Mouse (Mus musculus): ENCODE results near the gene Kif24. TPM values are rescaled to one million over a fixed set of nuclear protein-coding genes. Genes with fewer than 3 reads are reported as not detected.

The Kif24 gene
- total and polyA plus RNA-seq, 2 experiments from 2014 or later = 1.4 to 4.9 TPM

DNA sequence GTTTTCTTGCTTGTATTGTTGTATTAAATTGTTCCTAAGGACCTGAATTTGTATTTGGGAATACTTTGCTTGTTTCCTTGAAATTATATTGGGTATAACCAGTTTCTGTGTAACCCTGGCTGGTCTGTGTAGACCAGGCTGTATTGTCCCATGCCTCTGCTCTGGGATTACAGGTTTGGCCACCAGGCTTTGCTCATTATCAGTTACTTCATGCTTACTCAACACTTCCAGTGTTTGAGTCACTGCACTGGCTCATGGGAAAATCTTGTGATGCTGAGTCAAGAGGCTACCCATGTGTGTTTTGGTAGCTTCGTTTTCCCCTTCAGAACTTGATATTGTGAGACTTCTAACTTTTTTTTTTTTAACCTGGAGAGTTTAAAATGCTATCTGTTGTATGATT lies 111.4 kb downstream of the Kif24 start:
- Histone ChIP-seq H3K4me2 (ENCODE audit: low read depth, low read length, poor library complexity, severe bottlenecking) (no peak overlapping the region), H3K4me3 (ENCODE audit: low read depth, low read length) (no peak overlapping the region), H3K4me1 (ENCODE audit: insufficient read depth, low read length) (0 out of 2 replicates have a peak, but pooled peaks cover 4% of the 10 kb centered on the region), H3K27me3 (ENCODE audit: insufficient read depth, low read length) (no peaks in the 10 kb centered on the region), H3K9ac (replicated peaks; ENCODE audit: low read length, poor library complexity, severe bottlenecking) (no peak overlapping the region), H3K9me3 (ENCODE audit: low read length) (no peaks in the 10 kb centered on the region), H3K27ac (ENCODE audit: low read depth, low read length) (no peak overlapping the region), H3K36me3 (ENCODE audit: insufficient read depth, low read length) (no peaks in the 10 kb centered on the region)
- TF ChIP-seq CTCF (IDR thresholded peaks at IDR 0.05) = no peak
- DNase-seq (ENCODE audit: low spot score) (no peak), ATAC-seq (ENCODE audit: low FRiP score) (no peak)
- WGBS = 100% methylated on average over 1 of the region's 1 CpGs

DNA sequence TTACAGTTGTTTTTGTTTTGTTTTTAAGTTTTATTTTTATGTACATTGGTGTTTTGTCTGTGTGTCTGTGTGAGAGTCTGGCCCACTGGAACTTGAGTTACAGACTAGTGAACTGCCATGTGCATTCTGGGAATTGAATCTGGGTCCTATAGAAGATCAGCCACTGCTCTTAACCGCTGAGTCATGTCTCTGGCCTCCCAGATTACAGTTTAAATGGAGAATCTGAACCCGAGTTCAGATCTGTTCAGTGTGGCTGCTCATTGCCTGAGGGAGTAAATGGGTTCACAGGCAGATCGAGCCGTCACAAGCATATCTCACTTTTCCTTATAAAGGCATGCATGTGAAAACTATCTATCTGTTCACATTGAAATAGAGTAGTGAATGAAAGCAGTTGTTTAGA lies 111.9 kb downstream of the Kif24 start:
- TF ChIP-seq CTCF (IDR thresholded peaks at IDR 0.05) = no peak
- H3K9me3 ChIP-seq (ENCODE audit: low read length) = no peaks in the 10 kb centered on the region
- no peak overlapping the region for H3K4me3 ChIP-seq (ENCODE audit: low read depth, low read length)
- no peak overlapping the region for H3K27ac ChIP-seq (ENCODE audit: low read depth, low read length)
- 0 out of 2 replicates have a peak, but pooled peaks cover 4% of the 10 kb centered on the region for H3K4me1 ChIP-seq (ENCODE audit: insufficient read depth, low read length)
- ATAC-seq (ENCODE audit: low FRiP score) (no peak), DNase-seq (ENCODE audit: low spot score) (no peak)
- no peaks in the 10 kb centered on the region for H3K36me3 ChIP-seq (ENCODE audit: insufficient read depth, low read length)
- no peak overlapping the region for H3K4me2 ChIP-seq (ENCODE audit: low read depth, low read length, poor library complexity, severe bottlenecking)
- no peaks in the 10 kb centered on the region for H3K27me3 ChIP-seq (ENCODE audit: insufficient read depth, low read length)
- 96% methylated on average over 4 of the region's 4 CpGs for WGBS
- H3K9ac ChIP-seq (replicated peaks; ENCODE audit: low read length, poor library complexity, severe bottlenecking) = no peak overlapping the region

DNA sequence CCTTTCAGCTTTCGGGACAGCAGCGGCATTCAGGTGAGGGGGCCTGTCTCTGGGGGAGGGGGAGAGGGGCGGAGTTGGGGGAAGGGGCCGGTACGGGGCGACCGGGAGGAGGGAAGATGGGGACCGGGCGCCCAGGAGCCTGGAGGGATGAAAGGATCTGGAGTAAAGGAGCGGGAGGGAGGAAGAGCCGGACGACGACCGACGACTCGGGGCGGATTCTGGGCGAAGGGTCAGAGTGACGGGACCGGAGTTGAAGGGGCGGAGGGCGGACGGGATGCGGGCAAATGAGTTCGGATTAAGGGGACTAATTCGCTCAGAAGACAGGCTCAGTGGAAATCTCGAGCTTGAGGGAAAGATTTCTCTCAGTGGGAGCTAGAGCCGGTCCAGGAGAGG lies 115.5 kb downstream of the Kif24 start:
- Histone ChIP-seq H3K9ac (replicated peaks; ENCODE audit: low read length, poor library complexity, severe bottlenecking) (peak overlapping the region; percentile 80), H3K4me1 (ENCODE audit: insufficient read depth, low read length) (0 out of 2 replicates have a peak, but pooled peaks cover 4% of the 10 kb centered on the region), H3K27ac (ENCODE audit: low read depth, low read length) (peak overlapping the region; percentile 90), H3K4me2 (ENCODE audit: low read depth, low read length, poor library complexity, severe bottlenecking) (peak overlapping the region; percentile 76), H3K36me3 (ENCODE audit: insufficient read depth, low read length) (no peaks in the 10 kb centered on the region), H3K9me3 (ENCODE audit: low read length) (no peaks in the 10 kb centered on the region), H3K4me3 (ENCODE audit: low read depth, low read length) (peak overlapping the region; percentile 78), H3K27me3 (ENCODE audit: insufficient read depth, low read length) (no peaks in the 10 kb centered on the region)
- whole genome bisulfite sequencing = under 1% methylated on average over 26 of the region's 28 CpGs
- no peak for TF ChIP-seq CTCF (IDR thresholded peaks at IDR 0.05)
- ATAC-seq (ENCODE audit: low FRiP score) (peak; percentile 76), DNase-seq (ENCODE audit: low spot score) (peak; percentile 55)

DNA sequence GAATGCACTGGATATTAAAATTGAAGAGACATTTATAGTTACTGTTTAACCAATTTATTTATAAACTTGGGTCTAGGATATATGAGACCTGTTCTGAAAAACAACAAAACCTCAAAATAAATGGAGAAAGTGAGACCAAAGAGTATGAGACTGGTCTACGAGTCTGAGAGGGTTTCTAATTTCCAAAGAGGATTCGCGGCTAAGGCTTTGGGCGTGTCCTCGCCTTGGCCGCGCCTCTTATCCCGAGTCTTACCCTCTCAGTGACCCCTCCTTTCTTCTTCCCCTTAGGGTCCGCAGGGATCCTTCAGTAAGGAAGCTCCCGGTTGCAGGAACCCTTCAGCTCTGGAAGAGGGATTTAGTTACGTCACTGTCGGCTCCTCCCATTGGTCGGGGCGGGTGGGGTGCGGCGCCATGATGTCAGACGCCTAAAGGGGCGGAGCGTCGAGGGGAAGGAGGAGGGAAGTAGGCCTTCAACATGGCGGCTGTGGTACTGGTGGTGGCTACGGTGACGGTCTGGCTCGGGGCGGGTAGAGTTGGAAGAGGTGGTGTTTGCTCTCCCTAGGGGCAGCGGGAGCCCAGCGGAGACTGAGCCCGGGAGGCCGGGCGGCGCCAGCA lies 116.0 kb downstream of the Kif24 start, which contains the start of gene Ubap1:
Gene Ubap1, plus strand, starts transcription at position 413 of the 615 bp plus-strand sequence.
- TF ChIP-seq CTCF (IDR thresholded peaks at IDR 0.05) = no peak
- Histone ChIP-seq H3K4me3 (ENCODE audit: low read depth, low read length) (peak within 1 kb of the TSS; percentile 78), H3K36me3 (ENCODE audit: insufficient read depth, low read length) (no peaks in the 10 kb centered on the region), H3K9me3 (ENCODE audit: low read length) (no peaks in the 10 kb centered on the region), H3K27me3 (ENCODE audit: insufficient read depth, low read length) (no peaks in the 10 kb centered on the region), H3K27ac (ENCODE audit: low read depth, low read length) (peak within 1 kb of the TSS; percentile 90), H3K4me1 (ENCODE audit: insufficient read depth, low read length) (0 out of 2 replicates have a peak, but pooled peaks cover 4% of the 10 kb centered on the region), H3K4me2 (ENCODE audit: low read depth, low read length, poor library complexity, severe bottlenecking) (peak within 1 kb of the TSS; percentile 76), H3K9ac (replicated peaks; ENCODE audit: low read length, poor library complexity, severe bottlenecking) (peak within 1 kb of the TSS; percentile 80)
- ATAC-seq (ENCODE audit: low FRiP score) = peak; percentile 98
- DNase-seq (ENCODE audit: low spot score) = peak; percentile 98
- under 1% methylated on average over 31 of the region's 31 CpGs for WGBS

DNA sequence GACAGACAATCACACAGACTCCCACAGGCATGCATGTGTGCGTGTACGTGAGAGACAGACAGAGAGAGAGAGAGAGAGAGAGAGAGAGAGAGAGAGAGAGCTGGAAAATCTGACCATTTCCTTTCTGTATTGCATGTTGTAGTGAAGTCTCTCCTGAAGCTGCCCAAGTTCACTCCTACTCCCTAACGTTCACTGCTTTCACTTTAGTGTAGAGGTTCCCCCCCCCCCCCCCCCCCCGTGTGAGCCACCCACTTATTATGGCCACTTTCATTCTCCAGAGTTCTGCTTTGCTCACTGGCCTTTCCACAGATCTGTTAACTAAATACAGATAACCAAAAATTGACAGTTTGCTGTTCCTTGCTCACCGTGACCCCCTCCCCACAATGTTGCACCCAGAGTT lies 116.8 kb downstream of the Kif24 start:
- TF ChIP-seq CTCF (IDR thresholded peaks at IDR 0.05) = no peak
- ATAC-seq (ENCODE audit: low FRiP score) (no peak), DNase-seq (ENCODE audit: low spot score) (no peak)
- no peaks in the 10 kb centered on the region for H3K27me3 ChIP-seq (ENCODE audit: insufficient read depth, low read length)
- H3K9ac ChIP-seq (replicated peaks; ENCODE audit: low read length, poor library complexity, severe bottlenecking) = no peak overlapping the region
- 0 out of 2 replicates have a peak, but pooled peaks cover 4% of the 10 kb centered on the region for H3K4me1 ChIP-seq (ENCODE audit: insufficient read depth, low read length)
- no peaks in the 10 kb centered on the region for H3K9me3 ChIP-seq (ENCODE audit: low read length)
- no peak overlapping the region for H3K27ac ChIP-seq (ENCODE audit: low read depth, low read length)
- H3K4me2 ChIP-seq (ENCODE audit: low read depth, low read length, poor library complexity, severe bottlenecking) = peak overlapping the region; percentile 37
- peak overlapping the region; percentile 78; the same call in 1 of the 2 replicates for H3K4me3 ChIP-seq (ENCODE audit: low read depth, low read length)
- 39% methylated on average over 4 of the region's 5 CpGs for WGBS
- no peaks in the 10 kb centered on the region for H3K36me3 ChIP-seq (ENCODE audit: insufficient read depth, low read length)

DNA sequence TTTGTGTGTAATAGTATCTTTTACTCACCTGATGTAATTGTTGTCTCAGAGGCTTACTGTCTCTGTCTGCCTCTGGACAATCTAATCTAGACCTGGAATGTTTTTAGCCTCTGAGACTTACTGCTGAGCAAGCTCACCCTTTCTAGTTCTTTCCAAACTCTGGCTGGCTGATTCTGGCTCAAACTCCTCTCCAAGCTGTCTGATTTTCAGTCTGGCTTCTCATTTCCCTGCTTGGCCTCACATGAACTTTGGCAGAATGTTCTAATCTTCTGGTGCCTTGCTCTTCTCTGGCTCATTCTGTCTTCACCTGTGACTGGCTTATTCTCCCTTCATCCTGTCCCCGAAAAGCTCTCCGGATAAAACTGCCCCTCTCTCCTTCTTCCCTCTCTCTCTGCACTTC lies 118.7 kb downstream of the Kif24 start:
- ATAC-seq (ENCODE audit: low FRiP score) (no peak), DNase-seq (ENCODE audit: low spot score) (no peak)
- 76% methylated on average over 2 of the region's 2 CpGs for WGBS
- H3K27me3 ChIP-seq (ENCODE audit: insufficient read depth, low read length) = no peaks in the 10 kb centered on the region
- H3K9me3 ChIP-seq (ENCODE audit: low read length) = no peaks in the 10 kb centered on the region
- H3K36me3 ChIP-seq (ENCODE audit: insufficient read depth, low read length) = no peaks in the 10 kb centered on the region
- no peak overlapping the region for H3K9ac ChIP-seq (replicated peaks; ENCODE audit: low read length, poor library complexity, severe bottlenecking)
- no peak for TF ChIP-seq CTCF (IDR thresholded peaks at IDR 0.05)
- no peak overlapping the region for H3K4me2 ChIP-seq (ENCODE audit: low read depth, low read length, poor library complexity, severe bottlenecking)
- H3K4me1 ChIP-seq (ENCODE audit: insufficient read depth, low read length) = 0 out of 2 replicates have a peak, but pooled peaks cover 4% of the 10 kb centered on the region
- no peak overlapping the region for H3K4me3 ChIP-seq (ENCODE audit: low read depth, low read length)
- no peak overlapping the region for H3K27ac ChIP-seq (ENCODE audit: low read depth, low read length)
